Mouse (Mus musculus) E14TG2a.4 (cell line): ENCODE results near the gene Ripk3.

ENCODE experiments used
- H3K27me3 ChIP-seq: 2 replicates; pipeline ENCODE4 v1.6.1; 2014; ENCODE audit warnings: low read length, control low read depth; ENCODE audit not compliant: insufficient read depth
- H3K36me3 ChIP-seq: 2 replicates; pipeline ENCODE4 v1.6.1; 2014; ENCODE audit warnings: low read length, control low read depth; ENCODE audit not compliant: insufficient read depth
- H3K4me1 ChIP-seq: replicated peaks from 2 replicates; pipeline ENCODE4 v1.6.1; 2014; ENCODE audit warnings: low read depth, low read length, control low read depth
- H3K4me3 ChIP-seq: replicated peaks from 2 replicates; pipeline ENCODE4 v1.5.1; 2014; ENCODE audit warnings: mild to moderate bottlenecking, low read length
- H3K9me3 ChIP-seq: 2 replicates; pipeline ENCODE4 v1.6.1; 2014; ENCODE audit warnings: low read length, control low read depth
- CTCF ChIP-seq: conservative IDR thresholded peaks from 2 replicates; pipeline ENCODE4 v1.5.1; 2014; ENCODE audit warnings: low read length
- NANOG ChIP-seq: IDR thresholded peaks from 2 replicates; pipeline ENCODE4 v1.6.1; 2014; ENCODE audit warnings: borderline replicate concordance, low read length, mixed read lengths
- POU5F1 ChIP-seq: IDR thresholded peaks from 2 replicates; pipeline ENCODE4 v1.6.1; 2014; ENCODE audit warnings: low read length, borderline replicate concordance

Gene Ripk3

GRCm38 (mm10) chr14:55735334-55735733 lies 53.3 kb downstream of the Ripk3 start:
- H3K4me3 ChIP-seq, result no peak overlapping the region
- no peak for TF ChIP-seq POU5F1
- no peak for TF ChIP-seq CTCF
- TF ChIP-seq NANOG, result no peak
- H3K4me1 ChIP-seq, result peaks cover 11% of the 10 kb centered on the region
- peaks cover 20% of the 10 kb centered on the region for H3K36me3 ChIP-seq
- H3K9me3 ChIP-seq, result no peaks in the 10 kb centered on the region
- peaks cover 25% of the 10 kb centered on the region for H3K27me3 ChIP-seq
